Mouse (Mus musculus) retina, postnatal 7 days (tissue): ENCODE data around the gene Gpr55.
"Not testable (repeated sequence)": the region's sequence is repeated elsewhere in the genome, so short reads cannot be mapped to it uniquely, and the experiment has no call there.

Source experiments
- DNase-seq: peaks from one replicate; pipeline ENCODE4 v3.0.0-alpha.2; 2012; ENCODE audit warnings: low read depth, low spot score

Gene Gpr55

GRCm38 (mm10) chr1:85960873-85961272 lies at the start of gene Gpr55:
Gpr55 (minus strand) TSS chr1:85961007.
- DNase-seq: no peak

- DNase-seq: peak; percentile 71
Measured at GRCm38 (mm10) chr1:86007778-86008177, 47.0 kb upstream of the Gpr55 start.

- no peak for DNase-seq
Measured at GRCm38 (mm10) chr1:86006040-86006439, 45.2 kb upstream of the Gpr55 start.

- no peak for DNase-seq
Measured at GRCm38 (mm10) chr1:86005540-86005939, 44.7 kb upstream of the Gpr55 start.

GRCm38 (mm10) chr1:85999853-86000570 lies 39.2 kb upstream of the Gpr55 start:
- DNase-seq: no peak

- DNase-seq: no peak
Measured at GRCm38 (mm10) chr1:85998012-85998411, 37.2 kb upstream of the Gpr55 start.

GRCm38 (mm10) chr1:85997221-85997620 lies 36.4 kb upstream of the Gpr55 start:
- DNase-seq: no peak

GRCm38 (mm10) chr1:85993541-85993940 lies 32.7 kb upstream of the Gpr55 start:
- DNase-seq: no peak

GRCm38 (mm10) chr1:85992175-85992574 lies 31.4 kb upstream of the Gpr55 start:
- no peak for DNase-seq

GRCm38 (mm10) chr1:85988882-85989281 lies 28.1 kb upstream of the Gpr55 start:
- not testable (repeated sequence) for DNase-seq

GRCm38 (mm10) chr1:85988351-85988750 lies 27.5 kb upstream of the Gpr55 start:
- no peak for DNase-seq

GRCm38 (mm10) chr1:85985784-85986183 lies 25.0 kb upstream of the Gpr55 start:
- no peak for DNase-seq

GRCm38 (mm10) chr1:85981738-85982357 lies 21.0 kb upstream of the Gpr55 start:
- DNase-seq: no peak

- DNase-seq: no peak
Measured at GRCm38 (mm10) chr1:85977709-85978108, 16.9 kb upstream of the Gpr55 start.

- DNase-seq: no peak
Measured at GRCm38 (mm10) chr1:85973468-85973877, 12.7 kb upstream of the Gpr55 start.

- no peak for DNase-seq
Measured at GRCm38 (mm10) chr1:85972341-85972740, 11.5 kb upstream of the Gpr55 start.

- no peak for DNase-seq
Measured at GRCm38 (mm10) chr1:85971070-85971469, 10.3 kb upstream of the Gpr55 start.

- no peak for DNase-seq
Measured at GRCm38 (mm10) chr1:85969519-85969918, 8.7 kb upstream of the Gpr55 start.

- no peak for DNase-seq
Measured at GRCm38 (mm10) chr1:85969081-85969480, 8.3 kb upstream of the Gpr55 start.

- DNase-seq: no peak
Measured at GRCm38 (mm10) chr1:85965856-85966255, 5.0 kb upstream of the Gpr55 start.

GRCm38 (mm10) chr1:85962081-85962480 lies 1.3 kb upstream of the Gpr55 start:
- no peak for DNase-seq

GRCm38 (mm10) chr1:85959889-85960276 lies 924 bp downstream of the Gpr55 start:
- no peak for DNase-seq

- no peak for DNase-seq
Measured at GRCm38 (mm10) chr1:85959129-85959888, 1.5 kb downstream of the Gpr55 start.
